Mouse (Mus musculus) urinary bladder, postnatal 0 days (tissue): ENCODE data around the gene Fndc7. TPM values are rescaled to one million over a fixed set of nuclear protein-coding genes. Genes with fewer than 3 reads are reported as not detected.

Experiments
- polyA plus RNA-seq: library from polyadenylated mRNA; unstranded; fragments of >200 nt; fragmentation: Nextera tagmentation; extraction: Ambion mirVana; gene quantifications from 2 replicates; pipeline ENCODE4 v1.2.1, GENCODE M21; 2015

Gene Fndc7
- 0.13 and 0.18 TPM in 2 replicates for polyA plus RNA-seq

GRCm38 (mm10) chr3:108889908-108890307, at the start of gene Fndc7:
Gene Fndc7, minus strand, starts transcription at chr3:108890008.

GRCm38 (mm10) chr3:108939573-108939972, 49.8 kb upstream of the Fndc7 start, which contains the start of gene Henmt1:
Gene Henmt1, plus strand, starts transcription at chr3:108939873.

GRCm38 (mm10) chr3:108911548-108912413, 22.0 kb upstream of the Fndc7 start, which contains the start of gene Prpf38b:
Gene Prpf38b, minus strand, starts transcription at chr3:108911727.

GRCm38 (mm10) chr3:108840000-108840715, 49.6 kb downstream of the Fndc7 start, which contains the start of gene Stxbp3:
Gene Stxbp3, minus strand, starts transcription at chr3:108840526.

Other genes starting within 250 kb of the Fndc7 start
- gene Clcc1, start 236.1 kb downstream of the Fndc7 start, polyA plus RNA-seq = 49.3 and 56.1 TPM in 2 replicates
- gene Gpsm2, start 167.7 kb downstream of the Fndc7 start, polyA plus RNA-seq = 48.0 and 52.1 TPM in 2 replicates
- gene Aknad1, start 150.3 kb downstream of the Fndc7 start, polyA plus RNA-seq = 1.4 and 1.9 TPM in 2 replicates
- gene Stxbp3, start 49.5 kb downstream of the Fndc7 start, polyA plus RNA-seq = 39.5 and 42.2 TPM in 2 replicates
- gene Prpf38b, start 21.7 kb upstream of the Fndc7 start, polyA plus RNA-seq = 28.0 and 41.8 TPM in 2 replicates
- gene Henmt1, start 49.9 kb upstream of the Fndc7 start, polyA plus RNA-seq = 0.12 and 0.34 TPM in 2 replicates
- not detected in 2 replicates for gene Gm9857, start 50.4 kb upstream of the Fndc7 start, polyA plus RNA-seq
- 13.8 and 13.9 TPM in 2 replicates for gene Fam102b, start 137.6 kb upstream of the Fndc7 start, polyA plus RNA-seq
- gene Slc25a54, start 190.5 kb upstream of the Fndc7 start, polyA plus RNA-seq = not detected in 2 replicates
- 35.4 and 48.2 TPM in 2 replicates for gene Slc25a24, start 233.1 kb upstream of the Fndc7 start, polyA plus RNA-seq